Mouse (Mus musculus): ENCODE results near the gene Spns3.

Gene Spns3

DNA sequence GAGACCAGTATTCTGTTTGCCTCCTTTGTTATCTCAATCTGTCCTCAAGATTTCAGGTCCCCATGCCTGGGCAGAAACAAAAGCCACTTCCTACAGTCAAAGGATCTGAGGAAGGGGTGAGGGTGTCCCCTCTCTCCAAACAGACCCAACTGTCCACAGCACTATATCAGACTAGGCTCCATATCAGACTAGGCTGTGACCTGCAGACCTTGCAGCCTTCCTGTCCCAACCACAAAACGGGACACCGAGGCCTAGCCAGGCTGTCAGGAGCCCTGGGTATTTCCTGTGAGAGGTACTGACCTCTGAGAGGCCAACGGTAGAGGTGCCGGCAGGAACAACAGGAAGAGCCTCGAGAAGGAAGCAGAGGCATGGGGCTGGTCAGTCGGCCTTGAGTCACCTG lies 65.8 kb downstream of the Spns3 start:
- DNase-seq (ENCODE audit: low spot score), result no peak

DNA sequence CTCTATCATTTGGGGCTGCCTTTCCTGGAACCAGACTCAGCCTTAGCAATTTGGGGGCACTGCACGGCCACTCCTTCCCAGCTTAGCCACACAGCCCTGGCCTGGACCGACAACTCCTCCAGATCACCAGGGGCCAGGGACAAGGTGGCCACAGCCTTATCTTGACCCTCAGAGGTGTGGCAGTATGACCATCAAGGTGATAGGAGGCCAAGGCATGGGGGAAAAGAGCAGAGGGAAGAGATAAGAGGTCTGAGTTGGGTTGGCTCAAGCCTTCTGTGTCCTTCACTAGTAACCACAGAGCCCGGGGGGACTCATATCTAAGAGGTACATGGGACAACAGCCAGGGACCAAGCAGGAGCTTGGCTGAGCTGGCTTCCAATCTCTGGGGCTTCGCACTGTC lies 68.4 kb downstream of the Spns3 start:
- DNase-seq (ENCODE audit: low spot score), result no peak

DNA sequence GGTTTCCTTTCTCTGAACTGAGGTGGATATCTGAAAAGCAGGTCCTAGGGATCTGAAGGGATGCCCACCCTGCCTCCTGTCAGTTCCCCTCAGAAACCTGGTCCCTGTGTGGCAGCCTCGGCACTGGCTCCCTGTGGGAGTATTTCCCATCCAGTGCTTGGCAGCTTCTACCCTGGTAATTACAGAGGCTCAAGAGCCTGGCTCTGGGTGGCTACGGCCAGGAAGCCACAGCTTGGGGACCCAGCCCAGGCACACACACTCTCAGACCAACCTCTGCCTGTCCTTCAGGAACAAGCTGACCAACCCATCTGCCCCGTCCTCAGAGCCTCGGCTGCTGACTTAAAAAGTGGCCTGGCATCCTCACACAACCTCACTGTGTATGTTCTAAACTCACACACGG lies 69.0 kb downstream of the Spns3 start:
- DNase-seq (ENCODE audit: low spot score), result no peak

DNA sequence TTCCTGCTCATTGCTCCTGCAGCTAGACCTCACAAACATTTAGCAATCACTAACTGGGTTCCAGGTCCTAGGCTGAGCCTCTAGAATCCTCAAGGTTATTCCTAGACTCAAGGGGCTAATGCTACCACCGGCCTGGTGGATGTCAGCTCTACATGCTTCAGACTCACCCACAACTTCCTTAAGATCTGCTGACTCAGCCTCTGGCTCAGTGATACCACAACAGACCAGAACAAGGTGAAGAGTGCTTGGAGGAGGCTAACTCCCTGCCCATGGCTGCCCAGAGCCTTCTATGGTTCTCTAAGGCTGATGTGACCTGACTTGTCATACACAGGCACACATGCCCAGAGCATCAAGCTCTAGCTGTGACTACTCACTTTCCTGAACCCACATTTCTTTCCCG lies 70.8 kb downstream of the Spns3 start:
- DNase-seq (ENCODE audit: low spot score), result no peak

DNA sequence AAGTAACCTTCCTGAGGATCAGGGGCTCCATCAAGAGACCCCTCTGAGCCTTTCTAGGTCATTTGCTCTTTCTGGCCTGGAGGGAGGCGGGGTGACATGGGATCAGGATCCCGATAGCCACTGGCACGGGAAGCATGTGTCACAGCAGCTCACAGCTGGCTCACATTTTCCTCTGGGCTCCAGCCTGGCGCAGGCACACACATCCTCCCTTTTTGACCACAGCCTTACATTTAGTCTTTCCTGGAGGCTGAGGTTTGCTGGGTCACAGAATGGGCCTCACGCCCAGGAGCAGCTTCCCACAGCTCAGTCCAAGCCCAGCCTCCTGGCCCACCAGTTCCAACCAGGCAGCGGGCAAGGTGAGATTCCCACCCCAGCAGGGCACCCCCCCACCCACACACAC lies 72.1 kb downstream of the Spns3 start:
- DNase-seq (ENCODE audit: low spot score), result no peak

DNA sequence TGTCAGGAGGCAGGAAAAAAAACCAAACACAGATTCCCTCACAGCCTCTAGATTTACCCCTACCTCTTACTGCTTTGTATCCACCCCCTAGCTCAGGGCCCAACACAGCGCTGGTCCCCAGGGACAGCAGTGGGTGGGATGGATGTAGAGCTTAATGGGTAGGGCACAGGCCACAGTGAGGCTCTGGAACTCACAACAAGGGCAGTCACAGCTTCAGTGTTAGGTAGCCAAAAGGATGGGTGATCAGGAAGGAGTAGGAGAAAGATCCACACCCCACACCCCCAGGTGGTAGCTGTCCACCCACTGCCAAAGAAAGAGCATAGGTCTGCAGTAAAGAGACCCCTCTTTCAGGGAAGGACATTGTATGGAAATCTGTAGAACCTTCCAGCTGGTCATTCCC lies 72.7 kb downstream of the Spns3 start:
- DNase-seq (ENCODE audit: low spot score), result no peak

DNA sequence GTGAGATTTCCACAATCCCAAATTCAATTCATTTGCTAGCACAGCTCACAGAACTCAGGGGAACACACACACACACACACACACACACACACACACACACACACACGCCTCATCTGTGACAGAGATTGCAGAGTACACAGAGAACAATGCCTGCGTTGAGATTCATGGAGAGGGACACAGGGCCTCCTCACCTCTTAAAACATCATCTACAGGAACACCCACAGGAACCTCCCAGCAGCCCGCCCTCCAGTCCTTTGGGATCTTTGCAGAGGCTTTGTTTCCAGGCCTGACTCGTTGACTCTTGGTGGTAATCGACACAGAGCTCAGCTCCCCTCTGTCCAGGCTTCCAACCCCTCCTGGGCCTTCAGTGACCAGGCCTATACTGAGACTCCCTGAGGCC lies 73.1 kb downstream of the Spns3 start:
- DNase-seq (ENCODE audit: low spot score), result no peak

DNA sequence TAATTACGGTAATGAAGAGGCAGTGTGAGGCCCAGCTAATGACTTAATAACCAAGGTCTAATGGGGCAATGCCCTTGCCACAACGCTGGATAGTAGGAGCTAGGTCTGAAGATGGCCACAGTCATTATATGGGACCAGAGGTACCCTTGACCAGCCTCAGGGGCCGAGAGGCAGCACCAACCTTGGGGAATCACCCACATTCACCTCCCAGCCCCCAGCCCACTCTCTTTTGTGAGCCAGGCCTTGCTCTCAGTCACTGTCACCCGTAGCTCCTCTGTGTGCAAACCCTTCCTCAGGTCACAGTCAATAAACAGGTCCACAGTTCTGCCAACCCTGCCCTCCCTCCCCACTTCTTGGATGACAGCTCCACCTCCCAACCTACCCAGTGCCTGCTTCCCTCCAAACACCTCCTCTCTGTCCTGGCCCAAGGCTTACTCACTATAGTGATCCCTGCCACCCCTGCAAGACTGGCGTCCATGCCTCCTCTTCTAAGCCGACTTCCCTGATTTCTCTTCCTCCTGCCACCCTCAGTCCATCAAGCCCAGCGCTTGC lies 74.2 kb downstream of the Spns3 start:
- DNase-seq (ENCODE audit: low spot score), result no peak

DNA sequence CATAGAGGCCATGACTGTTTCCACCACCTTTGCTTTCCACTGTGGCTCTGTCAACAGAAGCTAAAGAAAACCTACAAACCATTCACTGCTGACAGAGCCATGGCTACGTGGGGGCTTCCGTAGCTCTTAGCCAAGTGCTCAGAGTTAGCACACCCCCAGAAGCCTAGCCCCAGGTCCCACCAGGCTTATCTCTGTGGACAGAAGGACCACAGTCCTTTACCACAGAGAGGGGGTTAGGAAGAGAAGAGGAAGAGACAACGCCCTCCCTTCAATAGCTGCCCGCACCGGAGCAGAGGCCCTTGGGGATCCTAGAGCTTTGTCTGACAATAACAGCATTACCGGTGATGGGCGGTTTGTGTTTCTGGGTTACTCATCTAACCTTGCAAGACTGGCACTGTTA lies 74.9 kb downstream of the Spns3 start:
- no peak for DNase-seq (ENCODE audit: low spot score)

DNA sequence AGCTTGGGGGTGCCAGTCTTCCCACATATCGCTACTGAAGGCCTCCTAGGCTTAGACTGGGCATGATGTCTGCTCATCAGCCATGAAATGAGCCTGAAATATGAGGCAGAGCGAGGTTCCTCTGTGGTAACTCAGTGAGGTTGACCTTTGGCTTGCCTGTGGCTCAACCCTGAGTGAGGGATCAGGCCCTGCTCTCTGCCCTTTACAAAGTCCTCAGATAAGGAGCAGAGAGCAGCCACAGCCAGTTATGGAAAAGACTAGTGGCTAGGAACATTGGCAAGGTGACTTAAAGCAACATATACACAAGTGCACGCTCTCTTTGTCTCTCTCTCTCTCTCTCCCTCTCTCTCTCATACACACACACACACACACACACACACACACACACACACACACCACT lies 75.4 kb downstream of the Spns3 start:
- no peak for DNase-seq (ENCODE audit: low spot score)

DNA sequence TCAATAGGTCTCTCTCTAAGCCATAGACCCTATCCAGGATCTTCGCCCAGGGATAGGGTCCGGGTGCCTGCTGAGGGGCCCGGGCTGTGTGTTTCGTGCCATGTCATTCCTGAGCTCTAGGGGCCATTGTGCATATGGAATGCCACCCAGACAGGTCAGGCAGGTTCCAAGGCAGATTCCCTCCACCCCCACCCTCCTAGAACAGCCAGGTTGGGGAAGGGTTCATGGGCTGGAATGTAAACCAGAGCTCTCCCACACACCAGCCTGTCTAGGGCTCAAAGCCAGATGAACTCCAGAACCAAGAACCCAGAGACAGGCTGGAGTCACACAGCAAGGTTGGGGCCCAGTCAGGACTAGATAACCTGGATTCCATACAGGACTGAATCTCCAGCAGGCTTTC lies 76.8 kb downstream of the Spns3 start:
- DNase-seq (ENCODE audit: low spot score), result no peak

DNA sequence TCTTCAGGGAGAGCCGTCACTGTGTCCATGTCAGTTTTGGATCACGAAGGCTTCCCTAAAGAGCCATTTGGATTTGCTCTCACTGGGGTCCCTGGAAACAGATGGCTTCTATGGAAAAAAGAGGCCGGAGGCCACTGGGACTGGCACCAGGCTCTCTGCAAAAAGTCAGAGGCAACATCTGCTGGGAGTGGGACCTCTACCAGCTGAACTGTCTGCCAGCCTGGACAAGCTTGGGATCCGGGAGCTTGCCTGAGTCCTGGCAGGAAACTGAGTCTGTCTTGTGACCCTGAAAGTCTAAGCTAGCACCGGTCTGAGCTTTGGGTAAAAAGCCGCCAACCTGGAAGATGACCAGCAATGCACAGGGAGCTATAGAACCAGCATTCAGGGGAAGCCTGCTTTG lies 78.9 kb downstream of the Spns3 start:
- no peak for DNase-seq (ENCODE audit: low spot score)

DNA sequence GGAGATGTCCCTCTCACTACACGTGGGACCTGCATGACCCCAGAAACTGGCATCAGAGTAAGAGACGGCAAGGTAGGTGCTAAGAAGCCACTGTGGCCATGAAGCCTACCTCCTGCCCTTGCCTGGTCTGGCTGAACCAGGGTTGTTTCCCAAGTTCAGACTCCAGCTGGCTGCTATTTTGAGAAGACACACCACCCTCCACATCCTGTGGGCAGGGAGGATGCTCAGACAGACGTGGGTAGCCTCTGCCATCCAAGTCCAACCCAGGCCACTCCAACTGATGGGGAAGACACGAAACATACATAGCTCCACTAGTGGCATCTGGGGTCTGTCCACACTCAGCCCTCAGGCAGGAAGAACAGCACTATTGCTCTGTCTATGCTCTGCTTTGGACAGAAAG lies 80.3 kb downstream of the Spns3 start:
- no peak for DNase-seq (ENCODE audit: low spot score)

DNA sequence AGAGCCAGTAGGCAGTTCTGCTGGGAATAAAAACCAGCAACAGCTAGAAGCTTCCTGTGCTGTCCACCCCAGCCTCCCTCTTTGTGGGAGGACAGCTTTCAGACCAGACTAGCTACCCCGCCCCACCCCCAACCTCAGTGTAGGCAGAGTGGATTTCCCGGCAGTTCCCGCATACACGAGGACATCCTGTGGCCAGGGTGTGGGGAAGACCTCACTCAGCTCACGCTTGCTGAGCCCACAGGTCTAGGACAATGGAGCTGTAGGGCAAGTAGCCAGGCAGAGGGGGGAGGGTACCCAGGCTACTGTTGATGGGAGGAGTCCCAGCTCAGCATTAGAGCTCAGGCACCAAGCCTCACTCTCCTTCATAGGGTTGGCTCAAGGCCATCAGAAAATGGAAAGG lies 81.1 kb downstream of the Spns3 start:
- DNase-seq (ENCODE audit: low spot score), result no peak

DNA sequence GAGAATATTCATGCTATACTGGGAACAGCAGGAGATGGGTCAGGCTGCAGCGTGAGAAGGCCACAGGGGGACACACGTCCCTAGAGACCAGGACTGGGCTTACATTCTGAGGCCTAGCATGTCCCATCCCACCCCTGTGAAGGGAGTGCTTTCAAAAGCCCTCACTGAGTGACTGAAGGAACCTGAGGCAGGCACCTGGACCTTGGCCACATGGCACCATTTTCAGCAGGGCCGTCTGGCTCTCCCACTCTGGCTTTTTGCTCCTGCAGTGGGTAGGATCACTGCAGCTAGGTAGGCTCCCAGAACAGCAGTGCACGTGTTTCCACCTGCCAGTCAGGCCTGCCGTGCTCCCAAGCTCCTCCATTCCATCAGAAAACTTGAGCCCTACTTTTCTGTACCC lies 81.8 kb downstream of the Spns3 start:
- DNase-seq (ENCODE audit: low spot score), result no peak

DNA sequence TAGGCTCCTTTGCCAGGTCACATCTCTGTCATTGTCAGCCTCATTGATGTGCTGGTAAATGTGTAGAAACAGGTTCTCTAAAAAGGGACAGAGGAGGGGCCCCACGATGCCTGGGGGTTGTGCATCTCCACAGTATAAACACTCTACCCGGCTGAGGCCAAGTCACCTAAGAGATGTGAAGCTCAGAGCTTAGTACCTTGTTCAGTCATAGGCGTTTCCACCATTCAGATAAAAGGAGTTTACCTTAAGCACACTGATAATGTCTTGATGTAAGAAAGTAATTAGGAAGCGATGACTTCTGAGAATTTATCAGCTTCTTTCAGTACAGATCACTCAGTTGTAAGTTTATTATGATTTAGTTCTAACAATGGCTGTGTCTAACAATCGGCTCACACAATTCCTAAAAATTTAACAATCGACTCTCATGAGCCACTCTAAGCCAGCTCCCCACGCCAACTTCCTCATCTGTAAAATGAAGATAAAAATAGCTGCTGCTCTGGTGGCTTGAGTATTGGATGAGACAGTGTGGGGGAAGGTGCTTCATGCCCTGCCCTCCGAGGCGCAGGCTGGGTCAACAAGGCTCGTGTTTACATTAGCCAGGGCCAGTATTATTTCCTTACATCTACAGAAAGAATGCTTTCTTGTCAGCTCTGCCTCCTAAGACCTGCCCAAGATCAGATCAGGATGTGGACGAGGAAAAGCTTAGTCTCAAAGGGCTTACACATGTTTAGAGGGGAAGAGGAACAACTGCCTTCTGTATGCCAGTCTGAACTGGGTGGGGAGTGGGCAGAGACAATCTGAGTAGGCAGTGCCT lies 83.4 kb downstream of the Spns3 start:
- DNase-seq (ENCODE audit: low spot score), result no peak

DNA sequence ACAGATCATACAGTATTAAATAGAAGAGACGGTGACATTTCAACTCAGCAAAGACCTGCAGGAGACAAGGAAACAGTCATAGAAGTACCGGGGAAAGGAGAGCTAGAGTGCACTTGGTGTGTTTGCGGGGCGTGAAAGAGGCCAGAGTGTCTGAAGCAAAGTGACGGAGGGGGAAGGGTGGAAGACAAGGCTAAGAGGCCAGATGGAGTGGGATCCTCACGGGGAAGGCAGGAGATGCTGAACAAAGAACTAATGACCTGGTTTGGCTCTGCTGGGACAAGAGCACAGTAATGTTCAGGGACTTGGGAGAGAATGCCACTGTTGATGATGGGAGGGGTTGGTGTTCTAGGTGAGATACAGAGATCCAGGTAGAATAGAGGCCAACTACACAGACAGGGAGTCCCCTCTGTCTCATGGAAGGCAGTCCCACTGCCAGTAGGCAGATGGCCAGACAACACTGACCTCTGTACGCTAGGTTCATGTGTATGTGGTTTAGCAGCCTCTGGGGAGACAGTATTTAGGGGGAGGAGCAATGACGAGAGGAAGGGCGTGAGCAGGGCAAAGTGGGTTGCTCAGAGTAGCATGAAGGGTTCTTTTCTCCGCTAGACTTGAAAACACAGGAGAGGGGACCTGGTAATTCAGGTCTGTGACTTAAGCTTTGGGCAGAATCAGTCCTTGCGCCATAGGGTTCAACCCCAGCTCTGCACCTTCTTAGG lies 84.2 kb downstream of the Spns3 start:
- DNase-seq (ENCODE audit: low spot score), result no peak

DNA sequence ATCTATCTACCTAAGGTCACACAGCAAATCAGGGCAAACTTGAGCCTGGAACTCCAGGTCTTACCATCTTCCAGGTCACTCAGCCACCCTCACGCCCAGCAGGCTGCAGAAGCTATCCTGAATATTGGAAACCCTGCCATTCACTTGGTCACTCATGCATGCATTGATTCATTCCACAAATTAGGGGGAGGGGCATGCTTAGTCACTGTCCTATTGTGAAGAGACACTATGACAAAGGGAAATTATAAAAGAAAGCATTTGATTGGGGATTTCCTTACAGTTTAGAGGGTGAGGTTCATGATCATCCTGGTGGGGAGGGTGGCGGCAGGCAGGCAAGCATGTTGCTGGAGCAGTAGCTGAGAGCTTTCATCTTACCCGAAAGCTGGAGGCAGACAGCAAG lies 85.5 kb downstream of the Spns3 start:
- DNase-seq (ENCODE audit: low spot score), result no peak

DNA sequence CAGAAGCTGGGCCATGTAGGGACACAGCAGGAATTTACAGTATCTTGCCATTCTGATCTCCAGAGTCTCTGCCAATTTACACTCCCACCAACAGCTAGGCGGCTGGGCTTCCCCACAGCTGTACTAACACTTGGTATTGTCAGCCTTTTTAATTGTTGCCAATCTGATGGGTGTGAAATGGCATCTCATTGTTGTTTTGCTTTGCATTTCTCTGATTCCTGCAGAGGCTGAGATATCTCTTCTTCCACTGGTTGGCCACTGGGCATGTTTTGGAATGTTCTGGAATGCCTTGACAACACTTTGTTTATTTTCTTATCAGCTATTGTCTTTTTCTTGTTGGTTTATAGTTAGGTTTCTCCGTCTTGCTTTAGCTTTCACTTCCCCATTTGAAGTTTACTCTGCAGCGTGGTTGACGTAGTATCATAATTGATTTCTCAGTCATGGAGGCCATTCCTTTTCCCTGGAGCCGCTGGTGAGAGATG lies 88.8 kb downstream of the Spns3 start:
- DNase-seq (ENCODE audit: low spot score), result no peak

DNA sequence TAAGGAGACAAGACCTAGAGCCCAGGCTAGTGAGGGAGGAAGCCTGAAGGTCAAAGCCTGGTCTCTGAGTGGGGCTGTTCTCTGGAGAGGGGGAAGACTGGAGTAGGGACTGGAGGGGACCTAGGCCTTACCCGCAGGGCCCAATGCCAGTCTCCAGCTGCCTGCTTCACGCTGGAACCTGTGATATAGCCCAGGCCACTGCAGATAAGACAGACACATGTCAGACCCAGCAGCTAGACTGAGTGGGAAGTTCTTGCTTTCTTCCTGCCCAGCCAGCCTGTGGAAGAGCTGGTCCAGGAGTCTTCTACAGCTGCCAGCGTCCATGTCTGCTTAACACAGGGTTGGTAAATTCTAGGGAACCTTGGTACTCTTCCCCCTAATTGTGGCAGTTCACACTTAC lies 91.8 kb downstream of the Spns3 start:
- DNase-seq (ENCODE audit: low spot score), result no peak

DNA sequence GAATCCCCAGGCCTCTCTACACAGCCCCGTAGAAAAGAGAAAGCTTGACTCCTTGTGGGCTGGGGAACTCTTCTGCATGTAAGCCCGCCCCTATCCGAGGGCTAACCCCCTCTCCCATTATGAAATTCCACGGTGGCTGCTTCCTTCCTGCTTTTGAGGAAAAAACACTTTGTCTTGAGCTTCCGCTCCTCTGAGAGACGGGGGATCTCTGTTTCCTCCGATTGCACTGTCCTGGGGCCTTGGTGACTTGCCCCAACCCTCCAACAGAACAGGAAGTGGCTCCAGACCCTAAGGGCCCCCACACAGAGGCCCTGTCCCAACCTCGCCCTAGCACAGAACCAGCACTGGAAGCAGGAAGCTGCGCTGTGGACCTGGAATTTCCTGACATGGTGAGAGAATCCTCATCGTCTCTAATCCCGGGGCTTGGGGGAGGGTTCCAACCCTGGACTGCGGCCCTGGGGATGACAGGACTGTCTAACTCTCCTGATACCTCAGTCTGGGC lies 92.3 kb downstream of the Spns3 start:
- no peak for DNase-seq (ENCODE audit: low spot score)

DNA sequence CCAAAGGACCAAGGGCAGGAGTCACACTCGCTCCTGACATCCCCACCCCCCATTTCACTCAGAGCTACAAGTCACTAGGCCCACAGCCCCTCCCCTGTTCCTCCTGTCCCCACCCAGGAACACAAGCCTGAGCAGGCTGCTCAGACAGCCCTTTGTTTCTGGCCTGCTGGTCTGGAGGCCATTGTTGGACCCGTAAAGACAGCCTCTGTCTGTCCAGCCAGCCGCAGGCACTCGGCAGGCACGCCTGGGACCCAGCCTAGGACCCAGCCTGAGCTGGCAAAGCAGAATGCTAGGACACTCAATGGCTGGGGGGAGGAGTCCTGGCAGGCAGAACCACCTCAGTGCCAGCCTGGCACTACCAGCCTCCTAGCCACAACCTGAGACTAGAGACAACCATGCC lies 94.6 kb downstream of the Spns3 start:
- DNase-seq (ENCODE audit: low spot score), result peak; percentile 71
